In genomic region chr9:76323186-76323701, GRCm38 (mm10) we compare ENCODE assay signal across 8 mouse cellular contexts. TPM values are rescaled to one million over a fixed set of nuclear protein-coding genes. Genes with fewer than 3 reads are reported as not detected.
A peak's percentile ranks its signal among the peaks of the same experiment; 100 is the strongest.
DNase-seq lines count a peak whose midpoint lies in the region; ATAC-seq and TF ChIP-seq lines count a peak whose summit lies in the region.

No protein-coding gene starts in this region.

- H3K36me3 ChIP-seq in lung, embryonic 14.5 days (ENCODE audit: insufficient read depth), result no peaks in the 10 kb centered on the region
- H3K36me3 ChIP-seq in midbrain, embryonic 14.5 days (ENCODE audit: control insufficient read depth, insufficient read depth, low read length), result no peaks in the 10 kb centered on the region
- no peaks in the 10 kb centered on the region for H3K36me3 ChIP-seq in thymus, adult 2 months (ENCODE audit: control insufficient read depth, insufficient read depth, low read length)

- H3K4me2 ChIP-seq in lung, embryonic 14.5 days, result peak overlapping the region; percentile 94
- H3K4me2 ChIP-seq in midbrain, embryonic 14.5 days (ENCODE audit: low read length), result peak overlapping the region; percentile 65

- peak overlapping the region; percentile 23; the same call in 1 of the 2 replicates for H3K9ac ChIP-seq in lung, embryonic 14.5 days
- peak overlapping the region; percentile 38 for H3K9ac ChIP-seq in midbrain, embryonic 14.5 days (replicated peaks; ENCODE audit: low read length)

- DNase-seq in lung, embryonic 14.5 days, result peak; percentile 80
- DNase-seq in lung, adult 18-20 months, result no peak
- peak; percentile 53 for DNase-seq in forelimb bud, embryonic 11.5 days (ENCODE audit: low read depth, low spot score)
- peak; percentile 25 to 35 for DNase-seq in left cerebral cortex, adult 2 months (ENCODE audit: extremely low spot score in 1 of 2, low spot score in 2 of 2)
- peak; percentile 83 for DNase-seq in midbrain, embryonic 14.5 days
- DNase-seq in natural killer cell, adult 2 months (ENCODE audit: low spot score in 2 of 2), result no peak
- DNase-seq in thymus, adult 2 months, result no peak

- no peak overlapping the region for H3K27ac ChIP-seq in lung, embryonic 14.5 days (ENCODE audit: low read depth)
- no peak overlapping the region for H3K27ac ChIP-seq in cortical plate, adult 2 months (ENCODE audit: insufficient read depth, low read length)
- no peak overlapping the region; the same call in 1 of the 2 replicates for H3K27ac ChIP-seq in left cerebral cortex, adult 2 months
- peak overlapping the region; percentile 42 for H3K27ac ChIP-seq in midbrain, embryonic 14.5 days (replicated peaks; ENCODE audit: low read depth, low read length)
- H3K27ac ChIP-seq in thymus, adult 2 months (ENCODE audit: control insufficient read depth, insufficient read depth, low read length), result no peak overlapping the region

- no peak for TF ChIP-seq CTCF in lung, embryonic 14.5 days (IDR thresholded peaks at IDR 0.05; ENCODE audit: low read depth)
- TF ChIP-seq CTCF in cortical plate, adult 2 months (IDR thresholded peaks at IDR 0.05; ENCODE audit: extremely low read depth, insufficient read depth, low read length), result no peak
- TF ChIP-seq CTCF in left cerebral cortex, adult 2 months (IDR thresholded peaks at IDR 0.05), result no peak
- no peak for TF ChIP-seq CTCF in thymus, adult 2 months (IDR thresholded peaks at IDR 0.05; ENCODE audit: borderline replicate concordance, control insufficient read depth, extremely low read depth, insufficient read depth, low read length, poor library complexity)

- peak overlapping the region; percentile 44 for H3K4me3 ChIP-seq in lung, embryonic 14.5 days (ENCODE audit: low read depth, low read length)
- peak overlapping the region; percentile 32 for H3K4me3 ChIP-seq in cortical plate, adult 2 months (ENCODE audit: insufficient read depth, low read length)
- H3K4me3 ChIP-seq in left cerebral cortex, adult 2 months, result peak overlapping the region; percentile 51
- peak overlapping the region; percentile 47 for H3K4me3 ChIP-seq in midbrain, embryonic 14.5 days (replicated peaks; ENCODE audit: low read depth, low read length)
- H3K4me3 ChIP-seq in thymus, adult 2 months (ENCODE audit: control insufficient read depth, insufficient read depth, low read length), result no peak overlapping the region

- no peaks in the 10 kb centered on the region for H3K9me3 ChIP-seq in lung, embryonic 14.5 days (ENCODE audit: low read depth, low read length)
- H3K9me3 ChIP-seq in midbrain, embryonic 14.5 days (ENCODE audit: control insufficient read depth, low read length), result no peaks in the 10 kb centered on the region

- WGBS in lung, embryonic 14.5 days, result under 1% methylated on average over 29 of the region's 29 CpGs
- under 1% methylated on average over 29 of the region's 29 CpGs for WGBS in midbrain, embryonic 14.5 days
- WGBS in thymus, adult 2 months, result 7% methylated on average over 29 of the region's 29 CpGs

- no peak for TF ChIP-seq POLR2A in cortical plate, adult 2 months (IDR thresholded peaks at IDR 0.05; ENCODE audit: extremely low read depth, insufficient read depth, low read length)
- TF ChIP-seq POLR2A in thymus, adult 2 months (IDR thresholded peaks at IDR 0.05; ENCODE audit: control insufficient read depth, extremely low read depth, insufficient read depth, low read length, poor library complexity), result no peak

- H3K4me1 ChIP-seq in lung, embryonic 14.5 days (ENCODE audit: insufficient read depth), result no peaks in the 10 kb centered on the region
- peaks cover 3% of the 10 kb centered on the region; the same call in 1 of the 2 replicates for H3K4me1 ChIP-seq in cortical plate, adult 2 months (ENCODE audit: control insufficient read depth, insufficient read depth, low read length)
- H3K4me1 ChIP-seq in midbrain, embryonic 14.5 days (ENCODE audit: control insufficient read depth, insufficient read depth, low read length), result peaks cover 3% of the 10 kb centered on the region; the same call in 1 of the 2 replicates
- no peaks in the 10 kb centered on the region for H3K4me1 ChIP-seq in thymus, adult 2 months (replicated peaks; ENCODE audit: control insufficient read depth, insufficient read depth, low read length)

- intact Hi-C loops in left cerebral cortex, adult 2 months (cut with DNase I), result no loop called here

- peaks cover 20% of the 10 kb centered on the region for H3K27me3 ChIP-seq in lung, embryonic 14.5 days (ENCODE audit: insufficient read depth, low read length)
- peaks cover 9% of the 10 kb centered on the region; the same call in 1 of the 2 replicates for H3K27me3 ChIP-seq in midbrain, embryonic 14.5 days (ENCODE audit: control insufficient read depth, insufficient read depth, low read length)
- no peaks in the 10 kb centered on the region for H3K27me3 ChIP-seq in thymus, adult 2 months (ENCODE audit: control insufficient read depth, insufficient read depth, low read length)

- peak; percentile 86 for ATAC-seq in lung, embryonic 14.5 days (ENCODE audit: insufficient read depth)
- peak; percentile 76; the same call in 1 of the 2 replicates for ATAC-seq in midbrain, embryonic 14.5 days (ENCODE audit: low FRiP score, low TSS enrichment)

RNA-seq across cellular contexts. Expression of gene Hcrtr2, which starts 0.4 kb away (rescaled TPM):
- polyA plus RNA-seq in lung, embryonic 14.5 days (2014; fragmentation: Nextera tagmentation; extraction: Ambion mirVana), result 0.37 and 0.38 TPM in 2 replicates
- polyA plus RNA-seq in cortical plate, adult 2 months (2012; rRNA removed), result 1.2 and 1.3 TPM in 2 replicates
- total RNA-seq in left cerebral cortex, adult 2 months (2021), result 1 to 10 TPM; 2.5 to 2.9 TPM
- 6.2 and 7.6 TPM in 2 replicates for polyA plus RNA-seq in midbrain, embryonic 14.5 days (2014; fragmentation: Nextera tagmentation; extraction: Ambion mirVana)
- not detected in 2 replicates for polyA plus RNA-seq in thymus, adult 2 months (2012; rRNA removed)

Comparison
In these comparisons a context has a peak if more than half of its experiments do, and no peak if none do; other contexts are left out.
1. DNase-seq: peak in lung, embryonic 14.5 days (single experiment), forelimb bud, embryonic 11.5 days (single experiment), left cerebral cortex, adult 2 months (2 of 2) and midbrain, embryonic 14.5 days (single experiment); none in lung, adult 18-20 months (0 of 2), natural killer cell, adult 2 months (0 of 2) and thymus, adult 2 months (single experiment).